Mouse (Mus musculus) spleen, postnatal 4 days (tissue): Measurements from ENCODE around the gene Rgmb.

Experiments used
- DNase-seq, 2 experiments: peaks; one replicate each; pipeline ENCODE4 v3.0.0; 2022; ENCODE audit warnings: low spot score in 2 of 2

The Rgmb gene

DNA sequence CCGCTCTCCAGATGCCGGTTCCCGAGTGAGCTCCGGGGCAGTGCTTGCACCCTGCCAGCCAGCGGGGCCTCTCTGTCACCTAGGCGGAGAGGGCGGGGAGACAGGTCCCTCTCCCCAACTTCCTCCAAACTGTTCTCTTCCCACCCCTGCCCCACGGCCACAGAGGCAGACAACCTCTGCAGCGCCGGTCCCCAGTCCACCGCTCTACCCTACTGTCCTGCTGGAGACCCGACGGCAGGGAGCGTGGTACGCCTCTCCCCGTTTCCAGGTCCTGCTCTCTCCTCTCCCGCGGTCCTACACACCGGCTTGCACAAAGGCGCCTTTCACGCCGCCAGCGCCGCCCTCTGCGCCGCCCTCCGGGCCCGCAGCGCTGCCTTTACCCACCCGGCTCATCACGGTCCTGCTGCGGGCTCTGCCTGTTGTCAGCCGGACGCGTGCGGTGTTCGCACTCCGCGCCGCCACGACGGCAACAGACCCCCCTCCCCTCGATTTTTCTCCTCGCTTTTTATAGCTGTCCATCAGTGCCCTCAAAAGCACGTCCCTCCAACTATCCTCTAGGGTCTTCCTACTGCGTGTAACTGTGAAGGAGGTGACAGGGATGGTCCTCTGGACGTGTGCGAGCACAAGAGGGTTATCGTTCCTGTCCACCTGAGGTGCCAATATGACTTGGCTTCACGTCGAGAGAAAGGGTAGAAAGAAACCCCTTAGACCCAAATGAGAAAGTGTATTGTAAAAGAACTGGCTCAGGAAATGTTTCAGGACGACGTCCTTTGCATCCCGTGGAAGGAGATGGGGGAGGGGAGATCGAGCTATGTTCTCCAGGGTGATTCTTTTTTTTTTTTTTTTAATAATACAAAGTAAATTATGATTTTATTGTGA lies at the start of gene Rgmb:
Gene Rgmb, minus strand, starts transcription at position 274 of the 879 bp plus-strand sequence.
- DNase-seq: peak in 1 of 2 experiments; percentile 65

DNA sequence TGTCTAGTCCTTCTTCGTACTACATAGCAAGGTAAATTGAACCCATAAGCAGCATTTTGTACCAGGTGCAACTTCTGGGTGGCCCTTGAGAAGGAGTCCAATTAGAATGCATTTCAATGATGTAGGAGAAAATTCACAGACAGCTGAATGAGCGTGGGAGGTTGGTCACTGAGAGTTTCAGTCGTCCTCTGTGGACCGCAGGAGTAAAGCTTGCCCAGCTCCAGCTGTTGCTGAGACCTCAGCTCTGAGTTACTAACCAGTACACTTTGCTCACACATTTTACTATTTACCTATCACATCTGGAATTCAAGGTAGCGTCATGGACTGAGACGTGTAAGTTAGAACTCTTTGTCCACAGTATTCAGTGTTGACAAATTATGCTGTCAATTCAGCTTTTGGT lies 43.9 kb upstream of the Rgmb start:
- DNase-seq: no peak

DNA sequence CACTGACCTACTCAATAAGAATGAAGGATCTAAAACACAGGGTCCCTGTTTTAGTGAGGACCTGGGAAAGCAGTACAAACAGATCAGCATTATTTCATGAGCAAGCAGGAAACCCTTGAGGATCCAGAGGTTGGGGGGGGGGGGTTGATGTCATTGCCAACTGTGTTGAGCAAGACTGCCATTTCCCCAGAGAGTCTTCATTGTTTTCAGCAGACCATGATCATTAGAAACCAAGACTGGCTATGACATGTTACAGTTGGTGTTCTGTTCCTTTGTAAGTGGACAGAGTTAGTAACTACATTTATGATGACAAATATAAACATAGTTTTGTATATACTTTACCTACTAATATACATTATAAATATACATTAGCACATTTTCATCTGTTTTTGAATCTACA lies 41.3 kb upstream of the Rgmb start:
- DNase-seq: no peak

DNA sequence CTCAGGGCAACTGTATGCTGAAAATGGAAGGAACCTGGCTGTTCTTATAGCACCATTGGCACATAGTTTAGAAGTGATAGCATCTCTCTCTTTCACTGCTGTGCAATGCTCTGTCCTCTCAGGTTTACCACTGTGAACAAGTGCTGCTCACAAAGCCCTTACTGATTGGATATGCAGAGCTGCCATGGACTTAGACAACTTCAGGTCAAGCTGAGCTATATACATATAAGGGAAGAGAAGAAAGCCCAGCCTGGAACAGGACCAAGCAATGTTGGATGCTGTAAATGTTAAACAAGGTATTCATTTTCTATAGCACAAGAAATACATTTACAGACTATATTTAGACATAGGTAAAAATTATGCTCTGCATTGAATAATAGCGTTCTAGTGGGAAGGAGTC lies 34.4 kb upstream of the Rgmb start:
- DNase-seq: no peak

DNA sequence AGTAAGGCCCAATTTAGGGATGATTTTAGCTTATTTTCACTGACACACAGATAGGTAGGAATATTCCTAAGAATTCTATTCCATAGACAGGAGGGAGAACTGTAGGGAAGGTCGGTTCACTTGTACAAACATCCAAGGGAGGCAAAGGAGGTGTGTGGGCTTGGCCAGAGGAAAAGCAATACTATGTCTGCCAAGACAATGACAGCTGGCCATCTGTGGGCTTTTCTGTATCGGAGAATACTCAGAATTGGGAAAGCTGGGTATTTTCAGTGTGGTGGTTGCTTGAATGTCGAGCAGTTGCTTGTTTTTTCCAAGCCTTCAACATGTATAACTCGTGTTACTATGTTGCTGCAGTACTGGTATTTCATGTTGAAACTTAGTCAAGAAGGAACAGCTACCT lies 31.5 kb upstream of the Rgmb start:
- DNase-seq: no peak

DNA sequence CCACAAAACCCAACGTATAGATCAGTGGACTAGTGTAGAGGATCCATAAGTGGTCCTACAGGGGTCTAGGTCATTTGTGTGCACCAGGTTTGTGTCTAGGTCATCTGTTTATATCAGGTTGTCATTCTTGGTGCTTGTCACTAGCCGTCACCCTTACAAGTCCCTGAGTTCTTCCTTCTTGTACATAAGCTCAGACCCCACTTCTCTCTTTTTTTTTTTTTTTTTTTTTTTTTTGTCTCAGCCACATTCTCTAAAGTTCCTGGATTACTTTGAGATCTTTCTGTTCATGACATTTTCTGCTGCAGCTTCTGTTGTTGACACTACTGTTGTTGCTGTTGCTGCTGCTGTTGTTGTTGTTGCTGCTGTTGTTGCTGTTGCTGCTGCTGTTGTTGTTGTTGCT lies 22.3 kb upstream of the Rgmb start:
- DNase-seq: no peak

DNA sequence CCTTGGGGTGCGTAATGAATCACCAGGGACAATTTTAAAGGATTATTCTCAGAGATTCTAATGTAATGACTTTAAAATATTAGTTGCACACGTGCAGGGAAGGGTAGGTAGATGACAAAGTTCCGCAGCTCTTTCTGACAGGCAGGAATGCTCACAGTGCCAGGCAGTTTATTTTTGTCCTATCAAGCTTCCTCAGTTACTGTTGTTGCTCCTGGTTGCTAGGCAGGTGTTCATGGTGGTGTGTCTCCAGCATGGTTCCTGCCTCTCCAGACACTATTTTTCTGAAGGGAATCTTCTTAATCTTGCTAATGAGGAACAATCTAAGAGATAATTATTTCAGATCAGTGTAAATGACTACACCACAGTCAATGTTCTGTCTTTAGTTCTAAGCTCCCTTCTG lies 19.7 kb upstream of the Rgmb start:
- DNase-seq: no peak

DNA sequence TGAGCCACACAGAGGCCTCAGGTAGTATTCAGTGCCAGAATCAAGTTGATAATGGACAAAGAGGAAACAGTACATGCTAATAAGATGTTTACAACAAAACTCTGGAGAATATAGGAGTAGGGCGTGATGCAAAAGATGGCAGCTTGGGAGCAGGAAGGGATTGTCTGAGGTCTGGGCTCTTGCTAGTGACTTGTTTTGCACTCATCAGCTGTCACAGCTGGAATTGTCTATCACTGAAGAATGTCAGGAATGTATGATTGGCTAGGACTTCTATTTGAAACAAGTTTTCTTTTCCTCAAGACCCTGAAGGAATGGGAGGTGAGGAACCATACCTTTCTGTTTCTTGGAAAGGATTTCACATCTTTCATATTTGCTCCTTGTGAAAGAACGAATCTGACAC lies 10.6 kb upstream of the Rgmb start:
- DNase-seq: no peak

DNA sequence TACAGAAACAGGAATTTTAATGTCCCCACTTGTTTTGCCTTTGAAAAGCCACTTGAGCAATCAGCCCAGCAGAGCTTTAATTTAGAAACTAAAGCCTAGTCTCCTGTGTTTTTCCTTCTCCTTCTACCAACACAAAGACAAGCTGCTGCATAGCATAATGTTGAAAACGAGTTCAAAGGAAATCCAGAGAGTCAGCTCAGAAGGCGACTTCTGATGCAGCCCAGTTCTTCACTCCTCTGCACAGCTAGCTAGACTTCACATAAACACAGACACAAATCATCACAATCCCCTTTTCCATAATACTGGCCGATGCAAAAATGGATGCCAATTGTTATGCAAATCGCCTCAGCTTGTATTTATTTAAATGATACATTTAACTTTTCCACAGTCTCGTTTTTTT lies 1.6 kb upstream of the Rgmb start:
- peak in 1 of 2 experiments; percentile 12 for DNase-seq

DNA sequence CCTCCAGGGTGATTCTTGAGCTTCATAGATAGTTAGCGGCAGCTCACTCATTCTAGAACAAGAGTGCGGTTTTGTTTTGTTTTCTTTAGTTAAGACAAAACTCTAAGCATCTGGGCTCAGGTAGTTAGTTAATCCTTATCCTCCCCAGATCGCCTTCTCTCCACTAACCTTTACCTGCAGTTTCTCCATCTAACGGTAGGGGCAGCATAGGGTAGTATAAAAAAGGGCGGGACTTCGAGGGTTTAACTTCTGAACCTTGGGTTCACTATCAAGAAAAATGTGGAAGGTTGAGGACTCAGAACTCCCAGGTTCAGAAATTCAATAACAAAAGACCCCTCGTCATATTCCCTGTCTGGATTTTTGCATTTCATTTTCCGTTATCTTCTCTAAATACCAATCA lies 971 bp upstream of the Rgmb start:
- DNase-seq: peak in 1 of 2 experiments; percentile 63

DNA sequence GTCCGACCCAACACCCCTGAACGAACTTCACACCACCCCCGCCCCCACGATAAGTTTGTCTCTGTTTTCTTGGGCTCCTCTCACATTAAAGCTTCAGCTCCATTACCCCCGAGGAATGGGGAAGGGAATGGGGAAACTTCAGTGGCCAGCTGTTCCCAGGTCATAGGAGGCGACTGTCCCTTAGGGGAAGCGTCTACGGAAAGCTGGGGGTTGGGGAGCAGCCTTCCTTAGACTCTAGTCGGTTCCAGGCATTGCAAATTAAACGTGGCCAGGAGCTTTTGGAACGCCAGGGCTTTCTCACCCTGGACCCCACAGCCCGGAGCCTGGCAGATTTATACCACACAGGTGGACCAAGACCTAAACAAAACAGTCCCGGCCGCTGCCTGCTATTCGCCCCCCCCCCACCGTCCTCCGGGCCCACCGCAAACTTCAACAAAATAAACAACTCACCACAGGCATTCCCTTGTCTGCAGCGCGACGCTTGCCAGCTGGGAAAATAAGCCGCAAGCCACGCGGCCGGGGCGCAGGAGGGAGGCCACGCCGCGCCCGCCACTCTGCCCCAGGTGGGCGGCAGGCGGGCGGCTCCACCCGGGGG lies 571 bp downstream of the Rgmb start:
- DNase-seq: peak in 1 of 2 experiments; percentile 51

DNA sequence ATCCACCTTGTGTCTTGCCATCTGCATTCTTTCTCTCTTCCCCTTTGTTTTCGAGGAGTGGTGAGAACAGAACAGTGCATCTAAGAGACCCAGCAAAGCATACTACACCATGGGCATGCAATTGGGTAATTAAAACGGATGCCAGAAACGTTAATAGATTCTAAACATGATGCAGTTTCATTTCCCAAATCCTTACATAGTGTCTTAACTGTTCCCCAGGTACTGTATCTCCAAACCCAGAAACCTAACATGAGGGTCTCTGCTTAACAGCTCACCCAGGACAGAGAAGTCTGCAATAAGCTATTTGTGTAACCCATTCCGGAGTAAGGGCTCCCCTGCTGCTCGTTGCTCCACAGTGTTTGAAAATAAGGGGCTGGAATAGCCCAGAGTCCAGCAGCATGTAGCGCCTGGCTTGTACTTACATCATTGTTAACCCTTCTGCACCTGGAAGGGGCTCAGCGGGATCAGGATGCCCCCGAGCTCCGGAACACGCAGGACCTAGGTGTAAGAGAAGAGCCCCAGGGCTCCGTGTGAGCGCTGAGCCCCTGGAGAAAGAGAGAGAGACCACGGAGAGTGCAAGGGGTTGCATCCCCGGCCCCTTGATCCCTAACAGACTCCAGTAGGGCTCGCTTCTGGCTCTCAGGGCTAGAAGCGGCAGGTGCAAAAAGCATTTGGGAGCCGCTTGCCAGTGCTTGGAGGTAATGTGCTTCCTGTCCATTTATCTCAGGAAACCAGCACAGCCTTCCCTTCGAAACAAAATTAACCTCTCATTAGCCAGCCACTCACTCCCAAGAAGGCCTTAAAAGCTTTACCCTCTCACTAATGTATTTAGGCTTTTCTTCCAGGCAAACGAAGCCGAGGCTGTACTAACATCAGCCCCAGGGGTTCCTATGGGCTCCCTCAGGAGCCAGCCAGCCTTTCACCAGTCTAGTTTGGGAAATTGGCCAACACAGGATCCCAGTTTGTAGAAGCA lies 1.4 kb downstream of the Rgmb start:
- DNase-seq: peak in 1 of 2 experiments; percentile 55

DNA sequence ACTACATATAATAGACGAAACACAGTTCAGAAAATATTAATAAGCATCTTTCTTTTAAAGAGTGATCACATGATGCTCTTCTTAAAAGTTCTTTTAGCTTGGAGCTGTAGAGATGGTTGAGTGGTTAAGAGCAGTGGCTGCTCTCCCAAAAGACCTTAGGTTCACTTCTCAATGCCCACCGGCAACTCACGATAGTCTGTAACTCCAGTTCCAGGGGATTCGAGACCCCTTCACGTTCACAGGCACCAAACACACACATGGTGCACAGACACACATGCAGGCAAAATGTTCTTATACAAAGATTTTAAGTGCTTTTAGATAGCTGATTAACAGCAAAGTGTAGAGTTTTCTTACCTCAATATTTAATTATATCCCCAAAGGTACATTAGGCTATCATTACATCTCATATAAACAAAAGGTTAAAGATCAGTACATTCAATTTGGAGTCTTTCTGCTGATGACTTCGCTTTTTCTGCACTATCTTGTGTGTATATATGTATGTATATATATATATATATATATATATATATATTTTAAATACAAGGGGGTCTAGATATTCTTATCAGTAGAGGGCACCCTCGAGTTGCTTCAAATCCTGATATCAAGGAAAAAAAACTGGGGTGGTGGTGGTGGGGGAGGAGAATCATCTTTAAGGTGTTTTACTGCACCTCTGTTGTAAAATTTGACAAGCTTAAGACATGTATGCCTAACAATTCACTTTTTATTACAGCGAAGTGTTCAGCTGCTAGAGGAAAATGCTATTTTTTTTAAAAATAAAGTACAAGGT lies 2.5 kb downstream of the Rgmb start:
- peak in 1 of 2 experiments; percentile 34 for DNase-seq

DNA sequence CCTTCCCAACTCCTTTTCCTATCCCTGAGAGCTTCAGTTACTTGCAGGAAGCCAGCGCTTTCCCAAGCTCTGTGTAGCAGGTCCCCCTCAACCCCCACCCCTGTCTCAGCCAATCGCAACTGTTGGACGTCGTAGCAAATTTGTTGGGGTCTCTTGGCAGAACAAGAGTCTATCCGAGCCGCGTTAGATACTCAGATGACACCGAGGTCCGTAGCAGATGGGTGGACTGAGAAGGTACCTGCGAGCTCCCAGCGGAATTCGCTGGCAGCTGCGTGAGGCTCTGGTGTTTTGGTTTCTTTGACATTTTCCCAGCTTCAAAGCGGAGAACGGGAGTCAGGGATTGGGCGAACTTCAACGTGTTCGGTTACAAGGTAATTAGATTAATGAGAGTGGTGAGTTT lies 3.9 kb downstream of the Rgmb start:
- peak in 1 of 2 experiments; percentile 52 for DNase-seq

DNA sequence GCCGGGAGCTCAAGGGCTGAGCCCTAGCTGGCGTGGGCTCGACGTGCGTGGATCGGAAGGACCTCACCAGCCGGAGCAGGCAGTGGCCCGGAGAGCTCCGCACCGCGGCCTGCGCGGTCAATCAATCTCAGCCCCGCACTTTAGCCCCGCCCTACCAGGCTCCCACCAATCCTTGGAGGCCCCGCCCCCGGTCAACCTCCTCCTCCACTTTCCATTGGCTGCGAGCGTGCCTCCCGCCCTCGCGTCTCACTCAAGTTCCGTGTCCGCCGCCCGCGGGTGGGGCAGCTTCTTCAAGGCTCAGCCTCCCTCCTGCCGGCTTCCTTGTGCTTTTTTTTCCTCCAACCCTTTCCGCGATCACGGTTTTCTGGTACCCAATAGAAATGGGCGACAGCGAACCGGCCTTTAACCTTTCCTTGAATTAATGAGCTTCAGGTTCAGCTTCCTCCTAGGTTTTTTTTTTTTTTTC lies 4.4 kb downstream of the Rgmb start:
- peak; percentile 84 to 90 for DNase-seq

DNA sequence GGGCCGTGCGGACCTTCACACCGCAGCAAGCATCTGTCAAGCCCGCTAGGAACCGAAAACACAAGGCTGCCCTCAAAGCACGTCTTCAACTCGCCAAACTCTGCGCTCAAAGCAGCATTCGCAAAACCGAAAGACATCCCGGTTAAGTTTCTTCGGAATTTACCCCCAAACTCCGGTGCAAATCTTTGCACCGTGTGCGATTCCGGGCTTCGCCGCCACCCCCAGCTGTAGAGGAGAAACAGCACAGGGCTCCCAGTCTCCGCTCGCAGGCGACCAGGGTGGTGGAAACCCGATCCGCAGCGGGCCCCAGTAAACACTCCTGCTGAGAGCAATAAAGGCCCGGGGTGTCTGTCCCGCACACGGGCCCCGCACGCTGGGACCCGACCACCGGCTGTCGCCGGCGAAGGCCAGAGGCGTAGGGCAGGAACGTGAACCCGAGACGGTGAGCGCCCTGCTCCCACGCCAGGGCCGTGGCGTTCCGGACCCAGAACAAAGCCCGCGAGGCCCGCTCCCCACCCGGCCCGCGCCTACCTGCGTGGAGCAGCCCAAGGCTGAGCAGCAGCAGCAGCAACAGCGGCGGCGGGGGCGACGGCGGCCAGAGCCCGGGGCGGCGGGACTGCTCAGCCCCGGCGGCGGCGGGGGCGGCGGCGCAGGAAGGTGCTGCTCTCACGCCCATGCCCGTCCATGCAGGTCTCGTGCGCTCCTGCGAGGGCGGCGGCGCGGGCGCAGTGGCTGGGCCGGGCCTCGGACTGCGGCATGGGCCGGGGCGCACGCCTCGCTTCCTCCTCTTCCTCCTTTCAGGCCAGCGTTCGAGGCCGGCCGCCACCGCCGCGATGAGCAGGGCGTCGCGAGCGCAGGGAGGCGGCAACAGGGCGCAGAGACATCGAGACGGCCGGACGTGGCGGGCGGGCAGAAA lies 5.1 kb downstream of the Rgmb start:
- DNase-seq: peak in 1 of 2 experiments; percentile 66

DNA sequence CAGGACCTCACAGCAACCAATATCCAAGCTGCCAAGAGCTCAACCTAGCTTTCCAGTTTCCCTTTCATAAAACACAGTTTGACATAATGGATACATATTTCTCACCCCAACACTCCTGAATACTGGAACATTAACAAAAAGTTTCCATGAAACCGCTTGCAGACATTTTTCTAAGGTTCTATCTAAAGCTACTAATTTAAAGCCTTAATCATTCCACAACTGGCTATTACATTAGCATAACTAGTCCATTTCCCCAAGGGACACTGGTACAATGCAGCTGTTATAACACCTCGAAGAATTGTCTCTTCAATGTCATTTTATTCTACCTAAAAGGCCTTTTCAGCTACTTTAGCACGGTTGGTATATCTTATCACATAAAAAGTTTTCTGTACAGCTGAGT lies 6.0 kb downstream of the Rgmb start:
- no peak for DNase-seq

DNA sequence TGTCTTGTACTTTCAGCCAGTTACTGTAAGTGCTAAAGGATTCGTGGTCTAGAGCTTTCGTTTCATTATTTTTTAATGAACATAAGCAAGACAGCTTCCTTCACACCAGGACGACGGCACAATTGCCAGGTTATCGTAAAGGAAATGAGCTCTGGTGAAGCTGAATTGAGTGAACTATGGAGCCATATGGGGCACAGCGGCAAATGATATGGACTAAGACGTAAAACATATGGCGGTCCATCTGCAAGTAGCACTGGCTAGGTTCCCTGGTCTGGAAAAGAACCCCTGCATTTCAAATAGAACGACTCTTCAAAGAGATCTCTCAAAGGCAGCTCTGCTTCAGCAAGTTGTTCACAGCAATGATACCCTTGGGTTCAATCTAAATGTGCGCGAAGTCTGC lies 6.5 kb downstream of the Rgmb start:
- no peak for DNase-seq

DNA sequence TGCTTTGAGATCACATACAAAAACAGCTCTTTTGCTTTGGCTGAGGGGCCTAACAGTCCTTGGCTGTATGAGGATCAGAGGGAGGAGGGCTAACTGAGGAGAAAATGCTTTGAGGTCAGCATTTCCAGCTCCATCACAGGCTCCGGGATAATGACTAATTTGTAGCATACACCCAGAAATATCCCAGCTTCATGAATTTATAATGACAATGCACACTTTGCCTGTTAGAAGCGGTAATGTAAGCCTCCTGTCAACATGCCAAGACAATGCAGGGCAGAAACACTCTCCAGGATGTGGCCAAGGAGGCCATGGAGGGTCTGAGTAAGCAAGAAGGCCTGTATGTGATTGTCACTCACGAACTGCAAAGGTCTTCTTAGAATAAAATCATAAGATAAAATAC lies 7.0 kb downstream of the Rgmb start:
- DNase-seq: no peak

DNA sequence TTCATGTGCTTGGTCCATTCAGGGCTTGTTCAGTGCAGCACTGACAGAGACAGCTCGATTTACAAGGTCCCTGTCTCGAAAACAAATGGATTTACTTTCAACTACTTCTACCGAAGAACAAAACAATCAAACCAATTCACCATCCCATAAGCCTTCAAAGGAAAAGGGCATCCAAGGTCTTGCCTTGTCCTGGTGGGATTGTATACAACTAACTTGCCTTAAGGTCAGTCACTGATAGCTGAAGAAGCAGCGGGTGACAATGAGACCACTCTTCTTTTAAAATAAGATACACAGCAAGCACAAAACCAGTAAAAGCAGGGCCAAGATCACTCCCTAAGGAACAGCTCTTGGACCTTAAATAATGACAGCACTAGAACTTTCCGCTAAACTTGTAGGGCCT lies 7.6 kb downstream of the Rgmb start:
- DNase-seq: no peak
